Mouse (Mus musculus) NIH3T3 (cell line): ENCODE measurements at regions not wholly inside any gene's neighbourhood (a gene's known extent, or its start where the extent isn't known, plus 50 kb on each side); places are given as distances from the start of the nearest gene placed in this dataset.

Source experiments
- DNase-seq: peaks from one replicate; pipeline ENCODE4 v3.0.0-alpha.2; 2012; ENCODE audit warnings: low read depth

DNA sequence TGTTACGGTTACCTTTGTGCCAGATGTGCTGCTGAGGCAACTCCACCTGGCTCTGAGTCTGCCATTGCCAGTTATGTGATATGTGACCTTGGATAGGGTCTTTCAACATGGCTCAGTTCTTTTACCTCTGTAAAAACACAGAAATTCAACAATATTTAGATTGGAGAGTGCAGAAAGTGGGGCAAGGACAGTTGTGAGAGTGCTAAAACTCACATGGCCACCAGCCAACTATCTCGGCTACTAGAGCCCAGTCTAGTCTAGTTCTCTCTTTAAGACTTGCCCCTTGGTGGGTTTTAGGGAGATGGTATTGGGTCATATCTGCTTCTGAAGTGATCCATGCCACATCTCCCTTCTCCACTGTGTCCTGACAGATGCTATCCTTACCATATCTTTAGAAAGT, 233.0 kb downstream of the Phf14 start:
- DNase-seq = no peak

DNA sequence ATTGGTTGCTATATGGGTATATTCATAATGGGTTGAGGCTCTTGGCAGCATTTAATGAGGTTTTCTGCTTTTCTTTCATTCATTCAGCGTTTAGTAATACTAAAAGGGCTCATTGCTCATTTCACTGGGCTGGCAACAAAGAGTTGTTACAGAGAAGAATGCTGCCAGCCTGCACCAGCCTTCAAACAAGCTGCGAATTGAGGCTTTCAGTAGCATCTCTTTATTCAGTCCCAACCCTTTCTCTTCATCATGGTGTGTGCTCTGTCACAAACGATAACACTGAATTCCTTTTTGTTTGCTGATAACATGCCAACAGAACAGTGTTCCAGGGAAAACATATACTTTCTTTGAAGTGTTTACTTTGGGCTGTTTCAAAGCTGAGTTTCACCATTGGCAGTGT, 237.6 kb downstream of the Phf14 start:
- DNase-seq = no peak

DNA sequence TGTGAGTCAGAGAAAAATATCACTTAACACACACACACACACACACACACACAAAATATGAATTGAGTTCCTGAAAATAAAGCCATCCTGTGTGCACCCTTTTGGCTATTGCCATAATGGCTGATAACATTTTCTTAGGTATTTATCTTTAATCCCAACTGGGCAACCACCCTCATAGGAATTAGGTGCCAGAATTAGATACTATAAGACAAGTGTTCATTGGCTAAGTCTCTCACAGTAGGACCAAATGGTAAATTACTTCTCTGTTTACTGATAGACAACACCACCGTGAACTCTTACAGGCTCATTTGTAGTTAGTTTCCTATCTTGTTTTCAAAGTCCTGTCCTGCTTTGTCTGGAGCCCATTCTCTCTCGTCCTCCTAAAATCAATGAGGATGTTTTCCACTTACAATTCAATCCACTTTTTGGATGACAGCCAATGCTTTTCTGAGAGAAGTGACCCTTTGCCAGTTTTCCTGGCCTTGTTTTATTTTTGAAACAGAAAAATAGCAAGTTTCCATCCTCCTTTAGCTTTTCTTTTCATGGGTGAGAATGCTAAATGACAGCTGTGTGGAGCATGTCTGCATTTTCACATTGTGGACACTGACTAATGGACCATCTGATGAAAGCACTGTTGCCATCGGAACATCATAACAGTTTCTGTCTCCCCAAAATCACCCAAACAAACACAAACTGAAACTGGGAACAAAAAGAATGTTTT, 243.2 kb downstream of the Phf14 start:
- DNase-seq = no peak

DNA sequence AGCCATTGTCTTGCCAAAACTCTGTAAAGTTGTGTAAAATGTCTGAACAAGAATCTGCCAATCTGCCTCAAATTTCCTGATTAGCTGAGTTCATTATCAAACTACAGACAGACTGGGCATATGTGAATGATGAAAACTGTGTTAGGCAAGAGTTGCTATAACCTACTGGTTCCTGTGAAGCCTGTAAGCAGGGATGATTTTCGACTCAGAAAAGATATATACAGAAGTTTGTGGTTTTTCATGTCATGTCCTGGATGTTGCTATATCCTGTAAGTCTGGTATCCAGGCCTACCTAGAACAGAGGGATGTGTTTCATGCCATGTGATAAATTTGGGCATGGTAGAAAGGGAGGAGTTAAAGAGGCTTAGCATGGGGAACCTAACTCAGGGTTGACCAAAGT, 256.4 kb downstream of the Phf14 start:
- no peak for DNase-seq

DNA sequence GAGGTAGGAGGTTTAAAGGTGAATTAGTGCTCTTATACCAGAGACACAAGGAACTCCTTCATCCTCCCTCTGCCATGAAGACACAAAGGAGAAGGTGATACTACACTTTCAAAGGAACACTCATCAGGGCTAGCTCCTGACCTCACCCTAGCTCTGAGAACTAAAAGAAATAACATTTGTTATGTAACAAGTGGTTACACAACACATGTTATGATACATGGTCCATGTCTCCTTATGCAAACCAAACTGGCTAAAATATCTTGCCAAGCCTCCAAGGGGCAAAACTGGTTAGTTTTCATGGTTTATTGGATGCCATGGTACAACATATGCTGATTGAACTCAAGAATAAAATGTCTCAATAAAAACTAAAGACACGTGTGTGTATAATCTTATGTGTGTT, 260.9 kb downstream of the Phf14 start:
- no peak for DNase-seq

DNA sequence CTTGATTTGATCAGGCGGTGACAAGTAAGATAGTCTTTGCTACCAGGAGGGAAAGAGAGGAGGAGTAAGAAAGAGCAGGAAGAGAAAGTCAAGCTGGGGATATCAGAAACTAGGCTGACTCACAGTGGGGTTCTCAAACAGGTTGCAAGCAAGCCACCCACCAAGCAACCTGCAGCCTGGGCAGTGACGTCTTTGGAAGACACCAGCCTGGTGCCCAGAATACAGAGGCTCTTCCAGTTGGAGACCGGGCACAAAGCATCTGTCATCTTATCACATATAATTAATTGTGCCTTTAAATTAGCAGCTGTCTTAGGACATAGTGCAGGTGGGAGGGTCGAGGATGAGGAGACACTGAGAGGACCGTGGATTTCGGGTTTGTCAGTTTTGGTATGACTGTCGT, 261.8 kb downstream of the Phf14 start:
- no peak for DNase-seq

DNA sequence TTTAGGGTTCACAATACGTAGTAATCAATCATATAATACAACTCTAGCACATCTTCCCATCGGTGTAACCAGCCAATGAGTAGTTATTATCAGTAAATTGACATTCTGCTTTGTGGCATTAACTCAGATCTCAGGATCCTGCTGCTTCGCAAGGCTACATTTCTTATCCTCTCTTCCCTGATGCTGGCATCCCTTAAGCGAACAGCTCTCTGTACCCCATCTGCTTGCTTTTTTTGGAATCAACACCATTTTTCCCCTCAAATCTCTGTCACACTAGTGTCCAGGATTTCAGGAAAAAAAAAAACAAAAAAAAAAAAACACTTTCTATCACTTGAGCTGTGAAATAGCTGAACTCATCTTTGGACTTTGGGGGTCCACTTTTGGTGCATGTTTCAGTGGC, 263.1 kb downstream of the Phf14 start:
- DNase-seq = no peak

DNA sequence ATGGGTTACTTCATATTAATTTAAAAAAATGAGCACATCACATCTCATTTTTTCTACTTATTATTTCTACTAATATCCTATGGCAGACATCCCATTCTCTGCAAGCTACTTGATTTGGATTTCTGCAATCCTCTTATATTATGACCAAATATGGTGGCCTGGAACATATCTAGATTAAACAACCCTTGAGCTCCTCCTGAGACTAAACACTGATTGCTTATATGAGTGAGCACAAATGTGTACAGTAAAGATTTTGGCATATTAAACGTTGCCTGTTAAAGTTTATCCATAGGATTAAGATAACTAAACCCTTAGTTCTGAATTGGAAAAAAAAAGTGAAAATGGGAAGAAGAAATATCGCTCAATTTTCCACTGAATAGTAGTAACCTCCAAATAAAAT, 263.6 kb downstream of the Phf14 start:
- DNase-seq = no peak

DNA sequence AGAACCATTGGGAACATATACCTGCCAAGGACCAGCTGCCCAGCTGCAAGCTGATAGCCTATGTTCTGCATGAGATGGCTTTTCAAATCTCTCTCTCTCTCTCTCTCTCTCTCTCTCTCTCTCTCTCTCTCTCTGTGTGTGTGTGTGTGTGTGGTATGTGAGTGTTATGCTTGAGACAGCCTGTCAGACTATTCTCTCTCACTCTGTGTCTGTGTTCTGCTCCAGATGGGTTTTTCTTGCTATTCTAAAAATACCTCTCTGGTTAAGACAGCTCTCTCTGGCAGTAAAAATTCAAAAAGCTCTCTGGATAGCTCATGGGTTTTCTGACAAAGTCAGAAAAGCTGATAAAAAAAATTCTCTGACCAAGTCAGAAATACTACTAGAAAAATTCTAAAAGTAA, 270.4 kb downstream of the Phf14 start:
- DNase-seq = no peak

DNA sequence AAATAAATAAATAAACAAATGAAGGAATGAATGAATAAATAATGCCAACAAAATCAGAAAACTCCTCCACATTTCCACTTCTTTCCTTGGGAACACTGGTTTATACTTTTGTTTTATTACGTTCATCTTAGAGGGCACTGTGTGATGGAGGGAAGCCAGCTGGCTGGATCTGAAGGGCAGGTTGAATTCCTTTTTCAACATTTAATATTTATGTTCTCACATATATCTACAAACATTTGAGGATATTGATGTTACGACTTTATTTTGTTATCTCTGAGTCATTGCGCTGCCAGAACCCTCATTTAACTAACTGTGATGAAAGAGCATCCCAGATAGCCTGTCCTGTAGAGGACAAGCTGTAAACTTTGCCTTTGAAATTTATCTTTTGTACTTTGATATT, 273.3 kb downstream of the Phf14 start:
- no peak for DNase-seq

DNA sequence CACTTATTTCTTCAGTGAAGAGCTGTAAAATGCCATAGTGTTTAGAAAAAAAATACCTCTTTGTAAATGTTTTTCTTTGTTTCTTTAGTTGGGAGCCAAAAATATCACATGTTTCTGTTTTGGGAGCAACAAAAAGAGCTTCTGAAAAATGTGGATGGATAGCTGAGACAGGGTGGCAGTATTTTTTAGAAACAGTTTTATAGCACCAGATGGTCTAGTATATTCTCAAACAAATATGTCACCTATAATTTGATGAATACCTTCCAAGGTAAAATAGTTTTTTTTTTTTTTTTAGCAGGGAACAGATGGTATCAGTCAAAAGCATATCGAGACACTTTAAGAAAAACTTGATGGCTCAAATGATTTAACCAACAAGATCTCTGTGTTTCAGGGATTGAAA, 302.6 kb downstream of the Phf14 start:
- no peak for DNase-seq

DNA sequence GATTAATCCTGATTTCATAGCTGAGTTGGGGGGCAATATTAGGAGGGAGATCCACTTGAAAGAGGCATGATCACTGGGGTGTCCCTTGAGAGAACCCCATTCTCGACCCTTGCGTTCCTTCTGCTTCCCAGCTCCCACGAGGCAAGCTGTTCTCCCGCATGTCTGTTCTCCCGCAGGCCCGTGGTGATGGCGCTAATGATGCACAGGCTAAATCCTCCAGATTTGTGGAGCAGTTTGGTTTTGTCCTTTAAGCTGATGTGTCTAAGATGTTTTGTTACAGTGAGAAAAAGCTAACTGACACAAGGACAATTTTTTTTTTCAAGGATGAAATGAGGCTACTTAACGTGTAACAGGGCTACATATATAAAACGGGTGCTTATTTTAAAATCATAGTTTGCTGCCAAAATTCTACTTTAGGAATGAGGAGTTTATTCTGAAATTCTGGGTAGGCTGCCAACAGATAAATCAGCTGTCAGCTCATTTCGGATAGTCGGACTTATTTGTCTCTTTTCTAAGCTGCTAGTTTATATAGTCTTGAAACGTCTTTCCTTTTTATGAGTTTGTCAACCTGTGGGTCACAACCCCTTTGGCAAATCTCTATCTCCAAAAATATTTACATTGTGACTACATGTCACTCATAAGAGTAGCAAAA, 307.0 kb downstream of the Phf14 start:
- peak; percentile 17 for DNase-seq

DNA sequence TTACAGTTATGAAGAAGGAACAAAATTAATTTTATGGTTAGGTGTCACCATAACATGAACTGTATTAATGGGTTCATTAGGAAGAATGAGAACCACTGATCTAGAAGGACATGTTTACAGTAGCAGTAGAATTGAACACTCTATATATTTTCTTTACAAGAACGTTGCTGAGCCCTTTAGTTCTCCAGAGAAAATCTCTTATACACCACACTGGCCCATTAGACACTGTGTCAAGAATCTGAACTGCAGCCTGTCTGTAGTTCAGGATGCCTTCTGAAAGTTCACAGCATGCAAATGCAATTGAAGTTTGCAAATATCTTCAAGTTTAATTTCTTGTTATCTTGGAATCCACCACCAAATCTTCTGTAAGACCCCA, 307.6 kb downstream of the Phf14 start:
- no peak for DNase-seq

DNA sequence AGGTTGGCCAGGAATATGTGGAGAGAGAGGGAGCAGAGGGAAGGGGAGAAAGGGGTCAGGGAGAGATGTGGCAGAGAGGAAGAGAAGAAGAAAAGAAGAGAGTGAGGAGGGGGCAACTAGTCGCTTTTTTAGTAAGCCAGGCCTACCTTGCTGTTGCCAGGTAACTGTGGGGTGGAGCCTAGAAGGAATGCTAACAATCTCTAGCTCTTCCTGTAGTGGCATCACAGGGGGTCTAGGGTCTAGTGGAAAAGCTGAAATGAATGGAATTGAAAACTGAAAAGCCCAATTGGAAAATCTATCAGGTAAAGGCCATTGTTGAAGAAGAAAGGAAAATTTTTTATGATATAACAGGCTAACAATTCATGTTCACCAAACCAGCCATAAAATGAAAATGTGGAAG, 336.5 kb downstream of the Phf14 start:
- no peak for DNase-seq

DNA sequence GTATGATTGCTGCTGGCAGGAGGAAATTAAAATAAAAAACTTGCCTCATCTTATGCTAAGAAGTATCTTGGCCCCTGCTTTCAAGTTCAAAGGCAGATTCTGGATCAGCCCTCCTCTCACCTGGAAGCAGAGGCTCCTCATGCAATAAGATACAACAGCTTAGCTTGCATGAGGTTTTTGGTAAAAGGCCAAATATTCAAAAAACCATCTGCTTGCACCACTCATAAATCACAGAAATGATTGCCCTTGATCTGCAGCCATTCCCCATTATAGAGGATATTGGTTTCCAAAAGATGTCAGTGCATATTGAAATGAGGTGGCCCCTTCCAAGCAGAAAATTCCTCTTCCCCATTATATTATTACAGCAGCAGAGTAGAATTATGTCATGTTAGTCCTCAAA, 340.4 kb downstream of the Phf14 start:
- DNase-seq = no peak

DNA sequence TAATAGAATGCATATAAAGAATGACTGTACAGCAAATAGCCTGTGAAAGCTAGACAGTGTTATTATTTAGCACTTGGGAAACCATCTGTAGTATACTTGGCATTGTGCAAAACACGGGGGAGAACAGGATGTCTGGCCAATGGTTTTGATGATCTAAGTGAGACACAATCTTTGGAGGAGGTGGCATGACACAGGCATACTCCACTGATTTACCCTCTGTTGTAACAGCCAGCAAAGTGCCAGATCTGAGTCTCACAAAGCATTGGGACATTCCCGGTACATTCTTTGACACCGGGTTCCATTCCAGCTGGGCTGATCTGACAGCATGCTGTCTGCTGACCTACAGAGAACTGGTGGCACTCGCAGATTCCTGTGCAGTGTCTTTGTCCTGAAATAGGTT, 341.0 kb downstream of the Phf14 start:
- no peak for DNase-seq

DNA sequence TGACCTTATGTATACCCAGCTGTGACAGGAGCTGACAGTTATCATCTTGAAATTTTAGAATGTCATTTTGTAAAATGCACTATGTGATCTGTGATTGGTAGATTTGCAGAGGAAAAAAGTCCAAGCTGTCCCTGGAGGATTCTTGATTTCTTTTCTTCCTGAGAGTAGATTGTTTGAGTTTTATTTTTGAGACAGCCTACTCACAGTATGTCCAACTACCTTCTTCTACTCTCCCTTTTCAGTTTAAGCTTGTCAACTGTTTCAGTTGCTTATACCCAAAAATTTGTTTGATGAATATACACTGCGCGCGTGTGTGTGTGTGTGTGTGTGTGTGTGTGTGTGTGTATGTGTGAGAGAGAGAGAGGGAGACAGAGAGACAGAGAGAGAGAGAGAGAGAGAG, 346.9 kb downstream of the Phf14 start:
- no peak for DNase-seq

DNA sequence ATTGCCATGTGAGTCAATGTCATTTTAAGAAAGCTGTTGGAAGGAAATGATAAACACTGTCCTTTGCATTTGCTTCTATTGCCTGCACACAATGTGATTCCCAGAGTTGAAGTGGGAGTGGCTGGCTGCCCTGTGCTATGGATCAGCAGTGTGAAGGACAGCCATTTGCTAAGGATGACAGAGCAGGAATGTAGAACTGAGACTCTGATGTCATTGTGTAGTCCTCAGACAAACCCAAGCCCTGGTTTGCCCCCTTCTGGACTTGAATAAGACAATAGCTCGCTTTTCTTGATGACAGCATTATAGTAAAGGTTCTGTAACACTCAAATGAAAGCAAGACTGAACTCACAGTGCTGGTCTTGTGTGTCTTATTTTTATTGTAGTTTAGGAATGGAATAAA, 347.8 kb downstream of the Phf14 start:
- no peak for DNase-seq

DNA sequence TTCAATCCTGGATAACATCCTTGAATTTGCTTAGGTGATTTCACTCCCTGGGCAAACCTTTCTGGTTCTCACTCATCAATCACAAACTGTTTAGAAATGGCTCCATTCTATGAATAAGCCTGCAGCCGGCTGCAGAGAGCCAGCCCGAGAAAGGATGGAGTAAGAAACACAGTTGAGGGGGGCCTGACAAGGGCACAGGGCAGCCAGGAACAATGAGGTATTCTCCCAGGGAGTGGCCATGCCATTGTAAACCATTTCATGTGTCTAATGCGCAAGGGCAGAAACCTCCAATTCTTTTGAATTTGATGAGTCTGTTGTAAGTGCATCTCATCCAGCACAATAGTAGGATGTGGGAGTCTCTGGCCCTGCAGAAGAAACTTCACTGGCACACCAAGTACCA, 350.7 kb downstream of the Phf14 start:
- no peak for DNase-seq

DNA sequence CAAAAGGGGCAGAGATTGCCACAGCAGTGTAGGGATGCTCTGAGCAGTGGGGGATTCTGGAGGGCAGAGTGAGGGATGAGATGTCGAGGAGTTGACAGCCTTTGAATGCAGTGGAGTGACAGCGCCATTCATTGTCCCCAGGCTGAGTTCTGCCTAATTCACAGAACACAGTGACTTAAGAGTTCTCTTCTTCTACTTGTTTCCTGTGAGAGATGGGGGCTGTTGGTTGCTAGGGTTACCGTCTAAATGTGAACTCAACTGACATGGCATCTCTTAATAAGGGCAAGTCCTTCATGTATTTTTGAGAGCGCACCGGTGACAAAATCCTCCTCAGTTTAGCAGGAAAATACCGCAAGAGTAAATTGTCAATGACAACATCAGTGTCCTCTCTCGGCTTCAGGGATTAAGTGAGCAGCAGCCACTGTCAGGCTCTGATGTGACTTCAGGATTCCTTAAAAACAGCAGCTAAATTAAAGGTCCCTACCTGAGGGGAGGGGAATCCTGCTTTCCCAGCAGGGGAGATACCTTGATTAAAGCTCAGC, 351.4 kb downstream of the Phf14 start:
- DNase-seq = no peak

DNA sequence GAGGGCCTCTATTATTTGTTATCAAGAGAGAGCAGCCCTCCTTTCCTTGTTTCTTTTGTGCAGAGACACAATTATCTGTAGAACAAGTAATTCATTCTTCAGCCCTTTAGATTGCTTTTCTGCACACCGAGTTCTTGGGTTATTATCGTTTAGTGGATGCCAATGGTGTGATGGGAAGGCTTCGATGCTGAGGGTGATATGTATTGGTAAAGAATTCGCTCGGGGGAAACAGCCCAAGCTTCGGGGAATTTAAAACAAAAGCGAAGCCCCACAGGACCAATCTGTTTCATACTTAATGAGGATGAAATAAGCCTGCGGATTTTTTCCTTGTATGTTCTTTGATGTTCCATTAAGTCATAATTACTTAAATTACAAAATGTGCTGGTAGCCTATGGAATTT, 352.0 kb downstream of the Phf14 start:
- DNase-seq = no peak

DNA sequence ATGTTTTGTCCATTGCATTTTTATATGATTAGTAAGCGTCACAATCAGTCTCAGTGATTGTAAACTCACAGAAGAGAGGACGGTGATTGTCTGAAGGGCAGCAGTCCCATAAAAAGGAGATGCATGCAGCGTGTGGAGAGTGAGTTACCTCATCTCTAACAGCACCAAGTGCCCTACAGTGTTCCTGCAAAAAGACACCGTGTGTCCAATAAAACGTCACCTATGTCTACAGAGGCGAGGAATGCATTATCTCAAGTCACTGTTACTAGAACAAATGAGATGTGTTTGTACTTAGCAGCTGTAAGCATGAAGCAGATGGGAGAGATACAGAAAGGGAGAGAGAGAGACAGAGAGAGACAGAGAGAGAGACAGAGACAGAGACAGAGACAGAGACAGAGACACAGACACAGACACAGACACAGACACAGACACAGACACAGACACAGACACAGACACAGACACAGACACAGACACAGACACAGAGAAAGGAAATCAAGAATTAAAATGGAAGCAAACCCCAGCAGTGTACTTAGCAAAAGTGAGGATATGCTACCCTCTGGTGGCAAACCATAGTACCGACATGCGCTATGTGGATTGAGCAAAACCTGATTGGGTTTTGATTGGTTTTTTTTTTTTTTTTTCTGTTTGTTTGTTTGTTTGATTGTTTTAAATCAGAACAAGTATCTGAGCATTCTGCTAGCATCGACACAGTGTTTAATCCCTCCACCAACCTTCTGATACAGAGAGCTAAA, 352.9 kb downstream of the Phf14 start:
- DNase-seq = peak; percentile 83
